Mouse (Mus musculus) Muller cell, postnatal 12 days (primary cell): ENCODE measurements around the gene Bbip1.
"Not testable (repeated sequence)": the region's sequence is repeated elsewhere in the genome, so short reads cannot be mapped to it uniquely, and the experiment has no call there.

Experiments
- DNase-seq: peaks from one replicate; pipeline ENCODE4 v3.0.0-alpha.2; 2015; ENCODE audit errors: inconsistent ontology term

Gene Bbip1

GRCm38 (mm10) chr19:53925338-53925751 lies 19.1 kb downstream of the Bbip1 start:
- DNase-seq, result peak; percentile 37

- not testable (repeated sequence) for DNase-seq
Observed at GRCm38 (mm10) chr19:53921996-53922395, 22.4 kb downstream of the Bbip1 start.

- no peak for DNase-seq
Observed at GRCm38 (mm10) chr19:53919541-53919940, 24.9 kb downstream of the Bbip1 start.

GRCm38 (mm10) chr19:53914950-53915349 lies 29.5 kb downstream of the Bbip1 start:
- DNase-seq, result no peak

GRCm38 (mm10) chr19:53906703-53907070 lies 37.7 kb downstream of the Bbip1 start:
- DNase-seq, result not testable (repeated sequence)

GRCm38 (mm10) chr19:53906033-53906702 lies 38.3 kb downstream of the Bbip1 start:
- no peak for DNase-seq

- no peak for DNase-seq
Observed at GRCm38 (mm10) chr19:53904833-53905480, 39.5 kb downstream of the Bbip1 start.

GRCm38 (mm10) chr19:53903507-53904321 lies 40.7 kb downstream of the Bbip1 start:
- peak; percentile 61 for DNase-seq

GRCm38 (mm10) chr19:53902739-53903487 lies 41.5 kb downstream of the Bbip1 start:
- DNase-seq, result peak; percentile 98

- DNase-seq, result no peak
Observed at GRCm38 (mm10) chr19:53901931-53902738, 42.3 kb downstream of the Bbip1 start.

- DNase-seq, result no peak
Observed at GRCm38 (mm10) chr19:53899941-53900610, 44.4 kb downstream of the Bbip1 start.

GRCm38 (mm10) chr19:53898970-53899900 lies 45.2 kb downstream of the Bbip1 start:
- DNase-seq, result no peak

- DNase-seq, result no peak
Observed at GRCm38 (mm10) chr19:53898498-53898897, 45.9 kb downstream of the Bbip1 start.

- DNase-seq, result no peak
Observed at GRCm38 (mm10) chr19:53898046-53898445, 46.4 kb downstream of the Bbip1 start.

- no peak for DNase-seq
Observed at GRCm38 (mm10) chr19:53894538-53895121, 49.8 kb downstream of the Bbip1 start.

- DNase-seq, result no peak
Observed at GRCm38 (mm10) chr19:53893711-53894171, 50.7 kb downstream of the Bbip1 start.

- peak; percentile 15 for DNase-seq
Observed at GRCm38 (mm10) chr19:53892838-53893359, 51.5 kb downstream of the Bbip1 start.

- no peak for DNase-seq
Observed at GRCm38 (mm10) chr19:53892061-53892460, 52.4 kb downstream of the Bbip1 start, which contains the start of gene Pdcd4. Gene Pdcd4 (plus strand): TSS chr19:53892231.
